Mouse (Mus musculus) lung, adult 2 months (tissue): Measurements from ENCODE around the gene Lrrc51.

Experiments used
- CTCF ChIP-seq: fragments of 200-500 bp; IDR thresholded peaks from 2 replicates; pipeline ENCODE4 v1.5.1; 2011; ENCODE audit warnings: mild to moderate bottlenecking, low read length, control low read depth; ENCODE audit not compliant: insufficient read depth
- POLR2A ChIP-seq: fragments of 200-500 bp; IDR thresholded peaks from 2 replicates; pipeline ENCODE4 v1.6.1; 2011; ENCODE audit warnings: low read depth, mild to moderate bottlenecking, control low read depth, low read length, borderline replicate concordance; ENCODE audit errors: extremely low read depth

GRCm38 (mm10) chr7:101886274-101886673, 47.4 kb downstream of the Lrrc51 start:
- TF ChIP-seq POLR2A (no peak), CTCF (no peak)
